Mouse (Mus musculus): ENCODE results near the gene Gm10282.

- TF ChIP-seq POLR2A (IDR thresholded peaks at IDR 0.05; ENCODE audit: low read depth, low read length): no peak
- no peak for TF ChIP-seq USF1 (IDR thresholded peaks at IDR 0.05; ENCODE audit: low read depth, low read length)
- TF ChIP-seq ETS1 (conservative IDR thresholded peaks at IDR 0.05; ENCODE audit: low read depth, low read length): no peak
- no peak for TF ChIP-seq EP300 (IDR thresholded peaks at IDR 0.05; ENCODE audit: low read length)
- no peak for TF ChIP-seq HCFC1 (IDR thresholded peaks at IDR 0.05; ENCODE audit: low read depth, low read length)
- no peak for TF ChIP-seq CTCF (conservative IDR thresholded peaks at IDR 0.05 in 1 of 2, IDR thresholded peaks at IDR 0.05 in 1 of 2; ENCODE audit: low read depth in 2 of 2, low read length in 2 of 2)
- no peak for TF ChIP-seq TCF12 (IDR thresholded peaks at IDR 0.05; ENCODE audit: low read depth, low read length)
- no peak for TF ChIP-seq MAFK (IDR thresholded peaks at IDR 0.05; ENCODE audit: insufficient replicate concordance, low read length)
- no peak for TF ChIP-seq MAX (IDR thresholded peaks at IDR 0.05; ENCODE audit: low read length)
- no peak for TF ChIP-seq RAD21 (IDR thresholded peaks at IDR 0.05; ENCODE audit: low read depth, low read length)
- 0 out of 2 replicates have a peak, but pooled peaks have one; percentile 72 for TF ChIP-seq MEF2A (IDR thresholded peaks at IDR 0.05; ENCODE audit: borderline replicate concordance, low read depth, low read length)
- no peak for TF ChIP-seq KAT2A (IDR thresholded peaks at IDR 0.05; ENCODE audit: insufficient replicate concordance, low read length)
- no peak for TF ChIP-seq POLR2AphosphoS2 (IDR thresholded peaks at IDR 0.05; ENCODE audit: low read depth, low read length)
These were observed 1.4 kb downstream of the Gm10282 start for GRCm38 (mm10) chr8:72303633-72304032.
